Mouse (Mus musculus) liver, adult 2 months (tissue): Measurements from ENCODE around the gene Olfr1181. TPM values are rescaled to one million over a fixed set of nuclear protein-coding genes. Genes with fewer than 3 reads are reported as not detected.
"Not testable (repeated sequence)": the region's sequence is repeated elsewhere in the genome, so short reads cannot be mapped to it uniquely, and the experiment has no call there.

Experiments
- DNase-seq: peaks from one replicate; pipeline ENCODE4 v3.0.0-alpha.2; 2011; ENCODE audit warnings: low read depth, low spot score; ENCODE audit errors: extremely low read depth
- H3K27ac ChIP-seq: fragments of 200-500 bp; replicated peaks from 2 replicates; pipeline ENCODE4 v1.5.1; 2012; ENCODE audit warnings: low read depth, mild to moderate bottlenecking, control low read depth, inconsistent platforms, low read length; ENCODE audit not compliant: insufficient read depth
- H3K27me3 ChIP-seq: fragments of 200-500 bp; 2 replicates; pipeline ENCODE4 v1.6.1; 2012; ENCODE audit warnings: mild to moderate bottlenecking, moderate library complexity, low read length, inconsistent platforms; ENCODE audit not compliant: control insufficient read depth, insufficient read depth
- H3K36me3 ChIP-seq: fragments of 200-500 bp; 2 replicates; pipeline ENCODE4 v1.6.1; 2012; ENCODE audit warnings: low read length, inconsistent platforms; ENCODE audit not compliant: control insufficient read depth, insufficient read depth
- H3K4me1 ChIP-seq: fragments of 200-500 bp; 2 replicates; pipeline ENCODE4 v1.6.1; 2011; ENCODE audit warnings: low read length; ENCODE audit not compliant: control insufficient read depth, insufficient read depth
- H3K4me3 ChIP-seq: fragments of 200-500 bp; 2 replicates; pipeline ENCODE4 v1.5.1; 2011; ENCODE audit warnings: low read depth, mild to moderate bottlenecking, control low read depth, low read length, moderate library complexity; ENCODE audit not compliant: insufficient read depth
- H3K79me2 ChIP-seq: fragments of 200-500 bp; 2 replicates; pipeline ENCODE4 v1.6.1; 2012; ENCODE audit warnings: inconsistent platforms, mild to moderate bottlenecking, low read length, moderate library complexity; ENCODE audit not compliant: control insufficient read depth, insufficient read depth
- H3K9ac ChIP-seq: fragments of 200-500 bp; 2 replicates; pipeline ENCODE4 v1.6.1; 2012; ENCODE audit warnings: low read depth, mild to moderate bottlenecking, control low read depth, inconsistent platforms, low read length
- CTCF ChIP-seq: fragments of 200-500 bp; IDR thresholded peaks from 2 replicates; pipeline ENCODE4 v1.5.1; 2011; ENCODE audit warnings: low read depth, low read length, control low read depth
- POLR2A ChIP-seq: fragments of 200-500 bp; IDR thresholded peaks from 2 replicates; pipeline ENCODE4 v1.6.1; 2011; ENCODE audit warnings: low read length, control low read depth; ENCODE audit not compliant: insufficient read depth; ENCODE audit errors: extremely low read depth
- WGBS: fragments of 180-500 bp; shearing (Covaris S2); methylation state at CpG from one replicate; pipeline ENCODE4 v1.1.7; 2018; 5-methylcytosine and 5-hydroxymethylcytosine counted together
- polyA plus RNA-seq: library from polyadenylated mRNA; depleted of rRNA; stranded (reverse); fragments of >200 nt; gene quantifications from 2 replicates; pipeline ENCODE4 v1.2.3, GENCODE M21; 2012; rRNA removed
- total RNA-seq: library from RNA; depleted of rRNA; stranded (reverse); fragments of >200 nt; gene quantifications from 2 replicates; pipeline ENCODE4 v1.2.3, GENCODE M21; 2014; rRNA removed

Gene Olfr1181
- total RNA-seq = not detected in 2 replicates
- not detected in 2 replicates for polyA plus RNA-seq

DNA sequence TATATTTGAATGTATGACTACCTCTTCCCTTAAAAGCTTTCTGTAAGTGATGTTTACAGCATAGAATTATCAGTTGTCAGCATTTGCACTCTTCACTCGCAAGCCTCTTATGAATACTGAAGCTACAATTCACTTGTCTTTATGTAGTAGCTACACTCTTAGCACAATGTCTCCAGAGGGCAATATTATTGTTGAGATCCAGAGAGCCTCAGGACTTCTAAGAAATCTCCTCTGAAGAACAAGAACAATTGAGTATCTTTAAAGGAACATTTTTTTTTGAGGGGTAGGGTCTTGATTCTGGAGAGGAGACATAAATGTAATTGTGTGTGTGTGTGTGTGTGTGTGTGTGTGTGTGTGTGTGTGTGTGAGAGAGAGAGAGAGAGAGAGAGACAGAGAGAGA, at the start of gene Olfr1181:
Gene Olfr1181 (minus strand): TSS at position 101 of the 400 bp plus-strand sequence.
- no peak for TF ChIP-seq POLR2A
- TF ChIP-seq CTCF = no peak
- Histone ChIP-seq H3K27ac (no peak within 1 kb of the TSS), H3K9ac (no peak within 1 kb of the TSS), H3K36me3 (no peaks in the 10 kb centered on the region), H3K27me3 (no peaks in the 10 kb centered on the region), H3K4me1 (no peaks in the 10 kb centered on the region), H3K4me3 (no peak within 1 kb of the TSS), H3K79me2 (no peaks in the 10 kb centered on the region)
- WGBS = 88% methylated on average over 1 of the region's 1 CpGs
- no peak for DNase-seq

DNA sequence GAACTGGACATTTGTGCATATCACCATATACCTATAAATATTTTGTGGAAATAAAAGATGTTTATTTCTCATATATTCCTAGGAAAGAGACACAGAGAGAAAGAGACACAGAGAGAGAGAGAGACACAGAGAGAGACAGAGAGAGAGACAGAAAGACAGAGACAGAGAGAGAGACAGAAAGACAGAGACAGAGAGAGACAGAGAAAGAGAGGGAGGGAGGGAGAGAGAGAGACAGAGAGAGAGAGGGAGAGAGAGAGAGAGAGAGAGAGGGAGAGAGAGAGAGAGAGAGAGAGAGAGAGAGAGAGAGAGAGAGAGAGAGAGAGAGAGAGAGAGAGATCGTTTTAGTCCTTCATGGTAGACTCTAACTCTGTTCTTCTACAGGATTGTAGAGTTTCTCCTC, 28.6 kb upstream of the Olfr1181 start, which contains the start of gene Olfr1183:
Gene Olfr1183 (plus strand): TSS at position 301 of the 400 bp plus-strand sequence.
- H3K4me1 ChIP-seq, H3K4me3 ChIP-seq, DNase-seq, H3K9ac ChIP-seq, H3K27me3 ChIP-seq, H3K36me3 ChIP-seq, H3K27ac ChIP-seq, H3K79me2 ChIP-seq: not testable (repeated sequence)
- 100% methylated on average over 1 of the region's 1 CpGs for WGBS

DNA sequence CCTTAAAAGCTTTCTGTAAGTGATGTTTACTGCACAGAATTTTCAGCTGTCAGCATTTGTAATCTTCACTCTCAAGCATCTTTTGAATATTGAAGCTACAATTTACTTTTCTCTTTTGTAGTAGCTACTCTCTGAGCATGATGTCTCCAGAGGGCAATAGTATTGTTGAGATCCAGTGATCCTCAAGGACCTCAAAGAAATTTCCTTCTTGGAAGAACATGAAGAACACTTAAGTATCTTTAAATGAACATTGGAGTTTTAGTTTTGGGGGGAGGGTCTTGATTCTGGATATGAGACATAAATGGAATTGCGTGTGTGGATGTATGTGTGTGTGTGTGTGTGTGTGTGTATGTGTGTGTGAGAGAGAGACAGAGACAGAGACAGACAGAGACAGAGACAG, 23.1 kb upstream of the Olfr1181 start, which contains the start of gene Gm13757:
Gene Gm13757 (minus strand): TSS at position 101 of the 400 bp plus-strand sequence.
- Histone ChIP-seq H3K4me1 (no peaks in the 10 kb centered on the region), H3K27me3 (no peaks in the 10 kb centered on the region), H3K79me2 (no peaks in the 10 kb centered on the region), H3K27ac (no peak within 1 kb of the TSS), H3K9ac (no peak within 1 kb of the TSS), H3K4me3 (no peak within 1 kb of the TSS), H3K36me3 (no peaks in the 10 kb centered on the region)
- 79% methylated on average over 1 of the region's 1 CpGs for WGBS
- DNase-seq = no peak
- TF ChIP-seq CTCF (no peak), POLR2A (no peak)

- H3K9ac ChIP-seq = no peak within 1 kb of the TSS
- 64% methylated on average over 2 of the region's 2 CpGs for WGBS
- TF ChIP-seq CTCF (no peak), POLR2A (no peak)
- no peaks in the 10 kb centered on the region for H3K79me2 ChIP-seq
- H3K36me3 ChIP-seq = no peaks in the 10 kb centered on the region
- no peak within 1 kb of the TSS for H3K4me3 ChIP-seq
- no peak within 1 kb of the TSS for H3K27ac ChIP-seq
- DNase-seq = no peak
- H3K4me1 ChIP-seq = no peaks in the 10 kb centered on the region
- H3K27me3 ChIP-seq = no peaks in the 10 kb centered on the region
Measured at GRCm38 (mm10) chr2:88419051-88419450, 6.9 kb downstream of the Olfr1181 start, which contains the start of gene Olfr1180. TSS of gene Olfr1180 (minus strand) at chr2:88419151.

DNA sequence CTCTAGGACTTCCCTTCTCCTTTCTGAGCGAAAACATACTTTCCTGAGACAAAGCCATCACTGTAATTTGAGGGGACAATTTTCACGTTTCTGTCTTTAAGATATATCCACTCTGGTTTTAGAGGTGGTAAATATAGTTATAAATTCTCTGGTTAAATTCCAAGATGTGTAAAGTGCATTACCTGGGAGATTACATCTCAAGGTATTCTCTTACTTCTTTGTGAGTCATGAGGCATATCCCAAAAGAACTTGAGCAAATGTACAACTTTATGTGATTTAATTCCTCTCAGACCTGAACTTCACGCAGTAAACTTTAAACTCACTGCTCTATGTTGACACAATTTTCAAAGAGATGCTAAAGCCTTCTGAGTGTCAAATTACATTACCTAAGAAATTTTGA, 19.6 kb downstream of the Olfr1181 start, which contains the start of gene Olfr1179:
Gene Olfr1179 (minus strand): TSS at position 101 of the 400 bp plus-strand sequence.
- Histone ChIP-seq H3K36me3 (no peaks in the 10 kb centered on the region), H3K4me1 (no peaks in the 10 kb centered on the region), H3K4me3 (no peak within 1 kb of the TSS), H3K9ac (no peak within 1 kb of the TSS), H3K27me3 (no peaks in the 10 kb centered on the region), H3K27ac (no peak within 1 kb of the TSS), H3K79me2 (no peaks in the 10 kb centered on the region)
- no peak for TF ChIP-seq POLR2A
- no peak for TF ChIP-seq CTCF
- 70% methylated on average over 3 of the region's 3 CpGs for WGBS
- no peak for DNase-seq

- no peak for DNase-seq
- Histone ChIP-seq H3K27ac (no peak within 1 kb of the TSS), H3K4me1 (no peaks in the 10 kb centered on the region), H3K9ac (no peak within 1 kb of the TSS), H3K36me3 (no peaks in the 10 kb centered on the region), H3K4me3 (no peak within 1 kb of the TSS), H3K27me3 (no peaks in the 10 kb centered on the region), H3K79me2 (no peaks in the 10 kb centered on the region)
- 77% methylated on average over 1 of the region's 1 CpGs for WGBS
- no peak for TF ChIP-seq POLR2A
- TF ChIP-seq CTCF = no peak
Measured at GRCm38 (mm10) chr2:88386762-88387161, 39.2 kb downstream of the Olfr1181 start, which contains the start of gene Olfr1178. TSS of gene Olfr1178 (plus strand) at chr2:88387062.

Other genes starting within 250 kb of the Olfr1181 start
- not detected in 2 replicates for gene Olfr1168, start 244.3 kb downstream of the Olfr1181 start, total RNA-seq
- not detected in 2 replicates for gene Olfr1168, start 244.3 kb downstream of the Olfr1181 start, polyA plus RNA-seq
- not detected in 2 replicates for gene Olfr1170, start 197.8 kb downstream of the Olfr1181 start, total RNA-seq
- not detected in 2 replicates for gene Olfr1170, start 197.8 kb downstream of the Olfr1181 start, polyA plus RNA-seq
- gene Olfr1173, start 146.3 kb downstream of the Olfr1181 start, total RNA-seq = not detected in 2 replicates
- gene Olfr1173, start 146.3 kb downstream of the Olfr1181 start, polyA plus RNA-seq = not detected in 2 replicates
- gene Olfr1174-ps, start 111.0 kb downstream of the Olfr1181 start, total RNA-seq = not detected in 2 replicates
- not detected in 2 replicates for gene Olfr1174-ps, start 111.0 kb downstream of the Olfr1181 start, polyA plus RNA-seq
- gene Olfr1175-ps, start 99.0 kb downstream of the Olfr1181 start, total RNA-seq = not detected in 2 replicates
- gene Olfr1175-ps, start 99.0 kb downstream of the Olfr1181 start, polyA plus RNA-seq = not detected in 2 replicates
- gene Olfr1176, start 89.5 kb downstream of the Olfr1181 start, total RNA-seq = not detected in 2 replicates
- not detected in 2 replicates for gene Olfr1176, start 89.5 kb downstream of the Olfr1181 start, polyA plus RNA-seq
- not detected in 2 replicates for gene Olfr1177-ps, start 79.7 kb downstream of the Olfr1181 start, total RNA-seq
- gene Olfr1177-ps, start 79.7 kb downstream of the Olfr1181 start, polyA plus RNA-seq = not detected in 2 replicates
- not detected in 2 replicates for gene Olfr1178, start 39.1 kb downstream of the Olfr1181 start, total RNA-seq
- gene Olfr1178, start 39.1 kb downstream of the Olfr1181 start, polyA plus RNA-seq = not detected in 2 replicates
- not detected in 2 replicates for gene Olfr1179, start 19.7 kb downstream of the Olfr1181 start, total RNA-seq
- gene Olfr1179, start 19.7 kb downstream of the Olfr1181 start, polyA plus RNA-seq = not detected in 2 replicates
- gene Olfr1180, start 7.0 kb downstream of the Olfr1181 start, total RNA-seq = not detected in 2 replicates
- not detected in 2 replicates for gene Olfr1180, start 7.0 kb downstream of the Olfr1181 start, polyA plus RNA-seq
- gene Gm13757, start 23.0 kb upstream of the Olfr1181 start, total RNA-seq = not detected in 2 replicates
- gene Gm13757, start 23.0 kb upstream of the Olfr1181 start, polyA plus RNA-seq = not detected in 2 replicates
- not detected in 2 replicates for gene Olfr1183, start 28.7 kb upstream of the Olfr1181 start, total RNA-seq
- gene Olfr1183, start 28.7 kb upstream of the Olfr1181 start, polyA plus RNA-seq = not detected in 2 replicates
- gene Olfr1184, start 57.4 kb upstream of the Olfr1181 start, total RNA-seq = not detected in 2 replicates
- not detected in 2 replicates for gene Olfr1184, start 57.4 kb upstream of the Olfr1181 start, polyA plus RNA-seq
- not detected in 2 replicates for gene Olfr1185-ps1, start 67.1 kb upstream of the Olfr1181 start, total RNA-seq
- gene Olfr1185-ps1, start 67.1 kb upstream of the Olfr1181 start, polyA plus RNA-seq = not detected in 2 replicates
- not detected in 2 replicates for gene Olfr1186, start 92.4 kb upstream of the Olfr1181 start, total RNA-seq
- not detected in 2 replicates for gene Olfr1186, start 92.4 kb upstream of the Olfr1181 start, polyA plus RNA-seq
- gene Olfr1188, start 130.8 kb upstream of the Olfr1181 start, total RNA-seq = not detected in 2 replicates
- gene Olfr1188, start 130.8 kb upstream of the Olfr1181 start, polyA plus RNA-seq = not detected in 2 replicates
- not detected in 2 replicates for gene Olfr1189, start 160.3 kb upstream of the Olfr1181 start, total RNA-seq
- gene Olfr1189, start 160.3 kb upstream of the Olfr1181 start, polyA plus RNA-seq = not detected in 2 replicates
- gene Olfr1191-ps1, start 214.4 kb upstream of the Olfr1181 start, total RNA-seq = not detected in 2 replicates
- not detected in 2 replicates for gene Olfr1191-ps1, start 214.4 kb upstream of the Olfr1181 start, polyA plus RNA-seq
- not detected in 2 replicates for gene Olfr1192-ps1, start 222.3 kb upstream of the Olfr1181 start, total RNA-seq
- gene Olfr1192-ps1, start 222.3 kb upstream of the Olfr1181 start, polyA plus RNA-seq = not detected in 2 replicates
- gene Olfr1193, start 249.5 kb upstream of the Olfr1181 start, total RNA-seq = not detected in 2 replicates
- gene Olfr1193, start 249.5 kb upstream of the Olfr1181 start, polyA plus RNA-seq = not detected in 2 replicates